Mouse (Mus musculus): ENCODE results near the gene Rbm4b. TPM values are rescaled to one million over a fixed set of nuclear protein-coding genes. Genes with fewer than 3 reads are reported as not detected.

The Rbm4b gene
- 89.3 and 101 TPM in 2 replicates for polyA plus RNA-seq (2012; rRNA removed)

GRCm38 (mm10) chr19:4756193-4756911 lies at the start of gene Rbm4b:
Gene Rbm4b, plus strand, starts transcription at chr19:4756497.

GRCm38 (mm10) chr19:4711098-4711600 lies 45.1 kb upstream of the Rbm4b start, which contains the start of gene Sptbn2:
Gene Sptbn2, plus strand, starts transcription at chr19:4711167.

GRCm38 (mm10) chr19:4793831-4794422 lies 37.6 kb downstream of the Rbm4b start, which contains the start of gene Rbm4:
Gene Rbm4, minus strand, starts transcription at chr19:4793901.

GRCm38 (mm10) chr19:4811063-4811908 lies 55.0 kb downstream of the Rbm4b start, which contains the start of the genes Gm21992 and Rbm14:
Gene Gm21992, minus strand, starts transcription at chr19:4811612.
Gene Rbm14, minus strand, starts transcription at chr19:4811634.

Other genes with a start within 250 kb of the Rbm4b start
- gene Pcx, start 246.0 kb upstream of the Rbm4b start, polyA plus RNA-seq (2012; rRNA removed) = 11.3 and 13.4 TPM in 2 replicates
- 72.8 TPM in 2 replicates for gene Lrfn4, start 140.8 kb upstream of the Rbm4b start, polyA plus RNA-seq (2012; rRNA removed)
- gene Rce1, start 130.9 kb upstream of the Rbm4b start, polyA plus RNA-seq (2012; rRNA removed) = 67.2 and 67.5 TPM in 2 replicates
- gene Gm960, start 57.8 kb upstream of the Rbm4b start, polyA plus RNA-seq (2012; rRNA removed) = 4.1 and 4.2 TPM in 2 replicates
- gene Sptbn2, start 45.3 kb upstream of the Rbm4b start, polyA plus RNA-seq (2012; rRNA removed) = 33.1 and 35.5 TPM in 2 replicates
- 150 and 168 TPM in 2 replicates for gene Rbm4, start 37.4 kb downstream of the Rbm4b start, polyA plus RNA-seq (2012; rRNA removed)
- gene Gm21992, start 55.1 kb downstream of the Rbm4b start, polyA plus RNA-seq (2012; rRNA removed) = 17.5 and 26.3 TPM in 2 replicates
- gene Rbm14, start 55.1 kb downstream of the Rbm4b start, polyA plus RNA-seq (2012; rRNA removed) = 59.1 and 61.9 TPM in 2 replicates
- gene Ccs, start 82.8 kb downstream of the Rbm4b start, polyA plus RNA-seq (2012; rRNA removed) = 44.2 and 54.2 TPM in 2 replicates
- 0.28 and 0.48 TPM in 2 replicates for gene Ccdc87, start 82.9 kb downstream of the Rbm4b start, polyA plus RNA-seq (2012; rRNA removed)
- 58.6 and 72.9 TPM in 2 replicates for gene Ctsf, start 98.6 kb downstream of the Rbm4b start, polyA plus RNA-seq (2012; rRNA removed)
- gene Actn3, start 121.4 kb downstream of the Rbm4b start, polyA plus RNA-seq (2012; rRNA removed) = 1.3 and 2.9 TPM in 2 replicates
- 33.2 and 34.5 TPM in 2 replicates for gene Zdhhc24, start 122.2 kb downstream of the Rbm4b start, polyA plus RNA-seq (2012; rRNA removed)
- 18.7 and 18.8 TPM in 2 replicates for gene Bbs1, start 150.1 kb downstream of the Rbm4b start, polyA plus RNA-seq (2012; rRNA removed)
- gene Dpp3, start 171.8 kb downstream of the Rbm4b start, polyA plus RNA-seq (2012; rRNA removed) = 110 and 111 TPM in 2 replicates
- gene Peli3, start 186.6 kb downstream of the Rbm4b start, polyA plus RNA-seq (2012; rRNA removed) = 8.6 and 9.1 TPM in 2 replicates
- gene Mrpl11, start 205.7 kb downstream of the Rbm4b start, polyA plus RNA-seq (2012; rRNA removed) = 86.3 and 93.6 TPM in 2 replicates
- 4.5 and 4.8 TPM in 2 replicates for gene Npas4, start 233.8 kb downstream of the Rbm4b start, polyA plus RNA-seq (2012; rRNA removed)